Mouse (Mus musculus) R1 (cell line): Measurements from ENCODE around the gene Metrn.
A peak's percentile ranks its signal among the peaks of the same experiment; 100 is the strongest.

Experiments
- DNase-seq: peaks from one replicate; pipeline ENCODE4 v3.0.0-alpha.2; 2018; ENCODE audit warnings: low read depth, low spot score

Gene Metrn

DNA sequence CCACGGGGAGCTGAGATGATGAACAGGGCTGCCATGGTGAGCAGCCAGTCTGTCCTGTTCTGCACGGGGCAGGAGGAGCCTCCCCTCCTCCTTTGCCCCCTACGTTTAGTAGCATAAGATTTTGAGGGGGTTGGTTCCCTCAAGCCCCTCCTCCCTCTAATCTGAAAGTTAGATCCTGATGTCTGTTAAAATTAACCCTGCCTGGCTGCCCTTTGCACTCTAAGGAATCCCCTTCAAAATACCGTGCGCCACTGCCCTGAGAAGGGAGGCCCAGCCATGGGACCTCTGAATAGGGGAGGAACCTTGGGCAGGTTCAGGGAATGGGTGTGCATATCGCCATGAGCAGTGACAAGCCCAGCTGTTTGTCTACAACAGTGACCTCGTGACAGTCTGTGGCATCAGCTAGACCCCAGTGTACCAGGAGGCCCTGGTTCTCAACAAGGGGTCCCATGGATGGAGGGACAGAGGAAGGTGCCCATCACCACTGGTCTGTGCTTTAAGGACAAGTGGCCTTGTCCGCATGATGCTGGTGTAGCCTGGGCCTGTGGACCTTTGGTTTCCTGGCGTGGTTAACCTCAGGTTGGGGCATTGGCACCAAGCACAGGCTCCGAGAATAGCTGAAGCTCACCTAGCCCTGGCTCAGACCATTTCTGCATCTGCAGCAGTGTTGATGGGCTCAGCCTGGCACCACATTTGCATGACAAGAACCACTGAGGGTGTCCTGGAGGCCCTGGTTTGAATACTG lies 21.4 kb downstream of the Metrn start:
- DNase-seq = no peak

DNA sequence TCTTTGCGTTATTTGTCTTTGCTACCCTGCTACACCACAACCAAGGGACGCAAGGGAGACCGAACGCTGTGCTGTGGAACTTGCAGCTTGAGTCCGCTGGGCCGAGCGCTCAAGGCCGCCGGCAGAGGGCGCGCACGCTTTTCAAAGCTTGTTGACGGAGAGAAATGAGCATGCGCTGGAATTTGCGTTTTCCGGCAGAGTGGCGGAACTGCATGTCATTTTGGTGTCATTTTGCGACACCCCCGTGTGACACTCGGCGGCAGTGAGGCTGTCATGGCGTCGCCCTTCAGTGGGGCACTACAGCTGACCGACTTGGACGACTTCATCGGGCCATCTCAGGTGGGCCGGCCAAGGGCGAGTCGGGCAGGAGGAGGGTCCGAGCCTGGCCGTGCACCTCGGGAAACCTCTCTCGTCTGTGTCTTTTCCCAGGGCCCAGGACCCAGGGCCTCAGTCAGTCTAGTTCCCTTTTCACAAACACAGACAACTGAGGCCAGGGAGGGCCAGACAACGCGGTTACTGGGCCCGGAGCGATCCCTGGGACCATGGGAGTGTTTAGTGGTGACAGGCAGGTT lies 23.3 kb downstream of the Metrn start, which contains the start of gene Narfl:
Narfl (plus strand) TSS at position 228 of the 572 bp plus-strand sequence.
- peak; percentile 98 for DNase-seq

DNA sequence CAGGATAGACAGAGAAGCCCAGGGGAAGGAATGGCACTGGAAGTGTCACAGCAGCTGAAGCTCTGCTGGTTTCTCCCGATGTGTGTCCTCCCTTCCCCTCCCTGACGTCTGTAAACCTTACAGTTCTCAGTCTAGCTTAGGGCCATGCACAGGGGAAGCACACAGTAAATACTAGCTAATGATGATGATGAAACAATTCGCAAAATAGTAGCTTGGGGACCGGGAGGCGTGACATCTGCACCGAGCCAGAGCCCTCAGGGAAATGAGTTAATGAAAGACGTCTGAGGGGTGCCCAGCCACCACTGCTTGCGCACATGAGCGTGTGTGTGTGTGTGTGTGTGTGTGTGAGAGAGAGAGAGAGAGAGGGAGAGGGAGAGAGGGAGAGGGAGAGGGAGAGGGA lies 27.6 kb downstream of the Metrn start:
- DNase-seq = no peak

DNA sequence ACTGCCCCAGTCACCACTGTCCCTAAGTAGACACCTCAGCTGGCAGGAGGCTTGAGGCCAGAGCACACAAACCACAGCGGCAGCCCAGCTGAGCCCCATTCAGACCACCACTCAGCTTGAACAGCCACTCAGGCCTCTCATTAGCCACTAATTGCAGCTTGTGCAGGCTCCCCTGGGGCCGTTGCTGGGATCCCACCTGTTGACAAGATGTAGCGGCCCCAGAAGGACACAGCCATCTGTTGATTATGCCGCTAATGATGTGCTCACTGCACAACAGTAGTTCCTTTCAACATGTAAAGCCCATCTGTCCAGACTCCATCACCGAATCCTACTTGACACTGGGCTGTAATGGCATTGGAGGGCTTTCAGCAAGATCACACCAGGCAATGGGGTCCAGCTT lies 31.1 kb downstream of the Metrn start:
- no peak for DNase-seq

DNA sequence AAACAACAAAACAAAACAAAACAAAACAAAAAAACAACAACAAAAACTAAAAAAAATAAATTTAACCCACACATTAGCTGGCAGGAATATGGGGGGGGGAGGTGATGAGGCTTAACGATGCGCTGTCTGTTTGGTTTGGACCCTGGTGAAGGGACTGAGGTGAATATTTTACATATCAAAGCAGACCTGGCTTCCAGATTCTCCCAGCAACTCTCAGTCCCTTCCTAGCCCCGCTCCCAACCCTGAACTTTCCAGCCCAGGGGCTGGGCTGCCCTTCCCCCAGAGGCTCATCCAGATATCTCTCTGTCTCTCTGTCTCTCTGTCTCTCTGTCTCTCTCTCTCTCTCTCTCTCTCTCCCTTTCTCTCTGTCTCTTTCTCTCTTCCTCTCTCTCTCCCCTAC lies 34.3 kb downstream of the Metrn start:
- peak; percentile 60 for DNase-seq

DNA sequence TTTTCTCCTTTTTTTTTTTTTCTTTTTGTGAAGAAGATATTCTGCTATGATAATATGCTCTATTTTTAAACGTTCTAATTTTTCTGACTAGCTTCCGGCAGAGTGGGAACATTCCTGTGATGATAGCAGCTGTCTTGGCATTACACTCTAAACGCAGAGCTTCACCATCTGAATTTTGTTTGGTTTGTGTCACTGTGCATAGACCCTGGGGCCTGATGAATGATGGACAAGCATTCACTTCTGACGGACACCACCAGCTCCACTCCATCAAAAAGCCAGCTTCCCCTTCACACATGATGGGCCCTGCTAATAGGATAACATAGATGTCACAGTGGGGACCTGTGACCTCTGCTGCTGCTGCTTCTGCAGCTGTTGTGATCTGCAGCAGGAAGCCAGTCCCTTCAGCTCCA lies 35.4 kb downstream of the Metrn start:
- DNase-seq = no peak

DNA sequence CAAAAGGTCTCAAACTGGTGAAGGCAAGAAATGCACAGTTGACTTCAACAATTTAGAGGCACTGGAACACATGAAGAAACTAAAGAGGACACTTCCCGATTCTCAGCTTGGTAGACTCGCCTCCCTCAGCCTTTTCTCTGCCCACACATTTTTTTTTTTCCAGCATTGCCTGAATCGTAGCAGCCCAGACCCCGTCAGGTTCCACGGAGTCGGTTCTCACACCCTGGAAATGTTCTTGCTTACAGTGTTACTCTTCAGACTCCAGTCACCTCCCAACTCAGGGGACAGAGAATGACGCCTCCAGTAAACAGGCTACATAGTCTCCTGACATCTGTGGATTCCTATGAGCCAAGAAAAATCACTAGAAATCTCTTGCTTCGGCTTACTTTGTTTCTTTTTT lies 36.8 kb downstream of the Metrn start:
- DNase-seq = no peak

DNA sequence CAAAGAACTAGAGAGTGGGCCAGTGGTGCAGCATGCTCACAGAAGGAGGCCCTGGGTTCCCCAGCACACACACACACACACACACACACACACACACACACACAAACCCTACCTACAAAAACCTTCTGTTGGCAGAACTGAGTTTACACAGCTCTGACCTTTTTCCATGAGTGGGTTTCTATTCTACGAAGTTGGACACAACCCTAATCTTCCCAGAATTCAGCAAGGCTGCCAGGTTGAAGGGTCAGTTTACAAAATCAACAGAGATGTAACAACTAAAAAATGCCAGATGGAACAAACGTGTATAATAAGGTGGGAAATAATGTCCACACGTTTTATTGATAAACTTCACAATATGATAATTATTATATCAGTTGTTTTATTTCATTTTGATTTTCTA lies 39.2 kb downstream of the Metrn start:
- no peak for DNase-seq

DNA sequence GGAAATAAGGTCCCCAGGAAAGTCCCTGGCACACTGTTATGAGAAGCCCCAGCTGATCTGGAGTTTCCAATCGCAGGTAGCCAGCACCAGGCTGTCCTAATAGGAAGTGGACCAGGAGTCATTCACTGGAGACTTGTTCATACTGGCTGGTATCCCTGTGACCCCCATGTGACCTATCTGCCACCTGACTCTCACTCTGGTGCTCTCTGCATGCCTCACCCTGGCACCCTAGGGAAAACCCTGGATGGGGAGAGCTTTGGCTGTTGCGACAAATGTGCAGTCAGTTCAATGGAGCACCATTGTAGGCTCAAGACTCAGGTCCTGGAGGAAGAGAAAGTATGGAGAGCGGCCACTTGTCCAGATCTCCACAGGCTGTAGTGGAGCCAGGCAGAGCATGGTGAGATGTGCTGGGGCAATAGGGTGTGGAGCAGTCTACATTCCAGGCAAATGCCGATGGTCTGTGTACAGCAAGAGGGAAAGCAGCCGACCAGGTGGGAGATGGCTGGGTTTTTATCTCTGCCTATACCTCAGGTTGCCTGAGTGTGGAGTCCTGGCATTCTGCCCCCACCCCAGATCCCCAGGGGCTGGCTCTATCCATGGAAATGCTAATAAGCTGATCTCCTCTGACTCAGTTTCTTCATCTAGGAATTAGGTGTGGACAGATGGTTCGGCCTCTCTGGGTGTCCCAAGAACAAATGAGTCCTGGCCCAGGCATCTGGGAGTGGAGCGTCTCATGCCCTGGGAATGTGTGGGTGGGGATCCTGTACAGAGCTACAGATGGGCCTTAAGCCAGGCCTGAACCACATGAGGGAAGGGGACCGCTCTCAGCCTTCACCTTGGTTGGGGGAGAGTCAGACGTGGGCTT lies 40.3 kb downstream of the Metrn start:
- peak; percentile 99 for DNase-seq

DNA sequence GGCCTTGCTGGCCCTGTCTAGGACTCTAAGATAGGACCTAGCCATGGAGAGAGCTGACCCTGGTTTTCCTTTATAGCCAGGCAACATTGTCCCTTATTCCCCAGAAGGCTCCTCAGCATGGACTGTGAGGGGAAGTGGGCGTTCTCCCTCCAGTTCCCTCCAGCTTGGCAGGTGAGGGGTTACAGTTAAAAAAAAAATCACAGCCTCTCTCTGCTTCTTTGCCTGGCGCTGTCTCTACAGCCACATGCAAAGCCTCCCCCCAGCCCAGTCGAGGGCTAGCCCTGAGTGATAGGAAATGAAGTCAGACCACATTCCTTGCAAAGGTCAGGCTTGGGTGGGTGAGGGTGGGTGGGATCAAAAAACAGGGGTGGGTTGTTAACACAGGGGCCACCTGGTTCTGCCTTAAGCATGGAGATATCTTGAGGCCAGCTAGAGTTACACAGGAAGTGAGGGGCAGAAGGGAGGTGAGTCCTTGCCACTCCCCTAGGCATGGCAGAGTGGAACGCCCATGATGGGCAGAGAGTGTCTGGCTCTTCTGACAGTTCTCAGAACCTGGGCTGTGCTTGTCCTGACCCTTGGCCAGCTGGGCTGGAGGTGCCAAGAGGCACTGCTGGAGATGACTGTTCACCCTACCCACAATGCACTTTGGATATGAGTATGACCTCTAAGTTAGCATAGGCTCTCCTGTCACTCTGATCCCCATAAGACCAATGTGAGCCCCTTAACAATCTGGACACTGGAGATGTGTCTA lies 41.1 kb downstream of the Metrn start:
- peak; percentile 93 for DNase-seq

DNA sequence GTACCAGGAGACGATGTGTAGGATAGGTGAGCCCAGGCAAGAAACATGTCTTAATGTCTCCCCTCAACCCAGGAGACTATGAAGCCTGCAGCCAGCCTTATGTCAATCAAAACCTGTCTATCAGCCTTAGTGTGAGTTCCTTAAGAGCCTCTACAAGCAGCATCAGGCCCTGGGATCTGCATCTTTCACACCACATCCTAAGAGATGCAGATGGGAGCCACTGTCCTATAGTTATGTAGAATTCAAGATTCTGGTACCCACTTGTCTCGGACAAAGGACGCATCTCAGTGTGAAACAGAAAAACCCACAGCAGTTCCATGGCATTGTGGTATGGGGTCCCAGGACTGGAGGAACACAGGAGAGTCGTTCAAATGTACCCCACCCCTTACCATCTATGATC lies 41.9 kb downstream of the Metrn start:
- DNase-seq = peak; percentile 86

DNA sequence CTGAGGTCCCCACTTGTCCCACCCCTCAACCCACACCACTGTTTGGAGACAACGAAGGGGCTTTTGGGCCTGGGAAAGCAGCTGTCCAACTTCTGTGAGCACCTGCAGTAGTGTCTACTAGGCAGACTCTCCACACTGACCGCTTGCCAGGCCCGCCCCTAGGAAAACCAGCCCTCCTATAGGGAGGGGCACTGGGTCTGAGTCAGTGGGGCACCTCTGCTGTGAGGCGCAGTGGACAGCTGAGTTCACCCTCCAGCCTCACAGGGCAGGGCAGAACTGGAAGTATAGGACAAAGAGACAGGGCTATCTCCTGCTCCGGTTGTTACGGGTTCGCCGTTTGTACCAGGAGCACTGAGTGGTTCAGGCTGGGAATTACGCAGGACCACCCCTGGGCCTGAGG lies 42.7 kb downstream of the Metrn start, which contains the start of gene Msln:
Msln (minus strand) TSS at position 138 of the 400 bp plus-strand sequence.
- no peak for DNase-seq

DNA sequence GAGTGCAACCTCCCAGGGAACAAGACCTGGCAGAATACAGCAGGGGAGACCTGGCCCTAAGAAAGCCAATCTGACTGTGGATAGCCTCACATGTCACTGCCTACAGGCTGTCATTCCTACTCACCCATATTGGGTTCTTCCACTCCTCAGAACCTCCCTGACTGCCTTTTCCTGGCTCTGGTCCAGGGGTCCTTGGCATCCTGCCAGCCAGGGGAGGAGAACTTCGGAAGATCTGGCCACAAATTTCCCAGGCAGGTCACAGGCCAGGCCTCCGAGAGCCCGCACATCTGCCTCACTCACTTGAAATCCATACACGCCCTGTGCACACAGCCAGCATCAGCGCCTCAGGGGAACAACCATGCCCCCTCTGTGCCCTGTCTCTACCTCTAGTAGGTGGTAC lies 45.5 kb downstream of the Metrn start:
- no peak for DNase-seq

DNA sequence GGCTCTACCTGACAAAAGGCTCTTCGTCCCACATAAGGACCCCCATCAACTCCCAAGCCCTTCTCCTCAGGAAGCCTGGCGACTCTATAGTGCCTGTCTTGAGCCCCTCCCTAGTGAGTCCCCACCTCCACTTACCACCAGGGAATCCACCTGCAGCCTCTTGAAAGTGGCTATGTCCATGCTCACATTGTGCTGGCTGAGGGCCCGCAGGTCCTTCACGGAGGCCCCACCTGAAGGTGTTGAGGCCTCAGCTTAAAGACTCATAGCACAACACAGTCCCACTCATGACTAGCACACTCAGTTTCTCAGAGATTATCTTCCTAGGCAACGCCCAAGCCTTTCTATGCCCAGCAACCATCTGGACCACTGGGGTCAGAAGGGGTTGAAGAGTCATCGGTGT lies 47.6 kb downstream of the Metrn start:
- DNase-seq = no peak

DNA sequence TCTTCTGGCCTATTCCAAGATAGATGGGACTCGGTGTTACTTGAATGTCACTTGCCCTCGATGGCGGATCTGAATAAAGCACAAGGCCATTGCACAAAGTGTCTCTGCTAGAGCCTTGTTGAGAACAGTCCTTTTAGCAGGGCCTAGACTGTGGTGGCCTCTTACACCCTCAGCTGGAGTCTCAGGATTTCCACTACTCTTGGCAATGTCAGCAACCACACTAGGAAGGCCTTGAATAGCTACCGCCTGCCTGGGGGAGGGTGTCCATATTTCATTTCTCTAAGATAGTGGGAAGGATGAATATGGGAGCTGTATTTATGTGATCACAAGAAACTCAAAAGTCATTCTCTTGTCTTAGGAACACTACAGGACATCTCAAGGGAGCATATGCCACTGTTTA lies 48.7 kb downstream of the Metrn start:
- no peak for DNase-seq

DNA sequence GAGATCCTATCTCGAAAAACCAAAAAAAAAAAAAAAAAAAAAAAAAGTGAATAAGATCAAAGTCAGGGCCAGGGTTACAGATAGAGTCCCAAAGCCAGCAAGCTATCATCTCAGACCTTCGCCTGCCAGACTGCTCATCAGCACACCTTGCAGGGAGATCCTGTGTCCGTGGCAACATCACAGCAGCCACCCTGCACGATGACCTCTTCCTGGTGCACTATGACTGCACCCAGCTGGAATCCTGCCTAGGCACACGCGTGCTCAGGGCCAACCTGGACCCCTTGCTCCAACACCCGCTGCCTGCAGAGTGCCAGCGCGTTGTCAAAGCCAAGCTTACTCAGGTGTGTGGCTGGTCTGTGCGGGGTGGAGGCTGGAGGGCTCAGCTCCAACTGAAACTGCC lies 52.6 kb downstream of the Metrn start:
- DNase-seq = no peak

DNA sequence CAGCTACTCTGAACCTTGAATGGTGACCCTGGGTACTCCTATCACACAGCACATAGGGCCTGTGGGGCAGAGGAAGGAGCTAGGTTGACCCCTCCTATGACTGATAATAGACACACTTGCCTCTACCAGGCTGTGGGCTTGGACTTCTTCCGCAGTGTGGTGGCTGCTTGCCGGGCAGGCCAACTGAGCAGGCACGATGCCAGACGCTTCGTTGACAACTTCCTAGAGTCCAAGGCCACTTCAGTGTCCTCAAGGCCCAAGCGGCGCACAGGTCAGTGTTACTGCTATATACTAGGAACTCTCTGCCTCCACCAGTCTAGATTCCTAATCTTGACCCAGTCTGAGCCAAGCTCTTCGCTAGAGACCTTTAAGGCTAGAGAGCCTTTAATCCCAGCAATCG lies 53.1 kb downstream of the Metrn start:
- DNase-seq = no peak
